Mouse (Mus musculus): ENCODE measurements around the gene Primpol.

GRCm38 (mm10) chr8:46593067-46593466, 23.9 kb downstream of the Primpol start:
- TF ChIP-seq CTCF (conservative IDR thresholded peaks at IDR 0.05; ENCODE audit: low read length) (no peak), NANOG (IDR thresholded peaks at IDR 0.05; ENCODE audit: borderline replicate concordance, low read length) (no peak), POU5F1 (IDR thresholded peaks at IDR 0.05; ENCODE audit: borderline replicate concordance, low read length) (no peak)

All from E14TG2a.4 (cell line).